In the genomic region with DNA sequence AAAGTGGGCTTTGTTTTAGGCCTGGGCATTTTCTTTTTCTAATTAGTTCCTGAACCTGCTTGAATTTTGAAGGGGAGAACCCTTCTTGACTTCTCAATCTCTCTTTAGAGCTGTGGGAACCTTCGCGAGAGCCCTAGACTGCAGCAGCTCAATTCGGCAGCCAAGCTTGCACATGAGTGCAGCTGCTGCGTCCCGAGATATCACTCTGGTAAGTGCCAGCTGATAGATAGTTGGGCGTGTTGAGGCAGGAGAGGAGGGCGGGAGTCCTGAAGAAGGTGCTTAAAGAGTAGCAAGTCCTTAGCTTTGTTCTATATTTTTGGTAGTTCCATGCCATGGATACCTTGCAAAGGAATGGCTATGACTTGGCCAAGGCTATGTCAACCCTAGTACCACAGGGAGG, we compare ENCODE assay signal across 20 mouse cellular contexts. TPM values are rescaled to one million over a fixed set of nuclear protein-coding genes. Genes with fewer than 3 reads are reported as not detected.
DNase-seq lines count a peak whose midpoint lies in the region; ATAC-seq and TF ChIP-seq lines count a peak whose summit lies in the region.
"Had no signal": no experiment of that assay in that cellular context is flagged by ENCODE, and none has a peak within 500 bp of the region (broad histone marks: within the 10 kb centered on the region; RNA-seq: fewer than 3 reads in every experiment).

No protein-coding gene starts in this region.

- H3K36me3 ChIP-seq in MEL (ENCODE audit: control insufficient read depth in 1 of 2, insufficient read depth in 2 of 2, low read length in 2 of 2) = peaks cover 22 to 66% of the 10 kb centered on the region in 2 experiments
- H3K36me3 ChIP-seq in erythroblast, embryonic 14.5 days (ENCODE audit: control insufficient read depth) = peaks cover 88% of the 10 kb centered on the region
- H3K36me3 ChIP-seq in liver, embryonic 13.5 days = peaks cover 82% of the 10 kb centered on the region
- H3K36me3 ChIP-seq in forebrain, embryonic 15.5 days = peaks cover 68% of the 10 kb centered on the region

- peaks cover 12 to 40% of the 10 kb centered on the region in 2 experiments for H3K4me1 ChIP-seq in MEL (ENCODE audit: control insufficient read depth in 1 of 2, insufficient read depth in 2 of 2, low read length in 2 of 2)
- peaks cover 69% of the 10 kb centered on the region for H3K4me1 ChIP-seq in erythroblast, embryonic 14.5 days (ENCODE audit: control insufficient read depth)
- H3K4me1 ChIP-seq in liver, embryonic 13.5 days (replicated peaks) = peaks cover 56% of the 10 kb centered on the region
- H3K4me1 ChIP-seq in forebrain, embryonic 15.5 days = peaks cover 38% of the 10 kb centered on the region

- no peak for TF ChIP-seq POLR2A in MEL (IDR thresholded peaks at IDR 0.05; ENCODE audit: control insufficient read depth in 1 of 2, insufficient read depth in 1 of 2, low read depth in 1 of 2, low read length in 2 of 2, poor library complexity in 1 of 2)

- no peaks in the 10 kb centered on the region for H3K9me3 ChIP-seq in MEL (replicated peaks; ENCODE audit: insufficient read depth, low read length)
- no peaks in the 10 kb centered on the region for H3K9me3 ChIP-seq in erythroblast, embryonic 14.5 days (ENCODE audit: control insufficient read depth, low read length)
- no peaks in the 10 kb centered on the region for H3K9me3 ChIP-seq in liver, embryonic 13.5 days (replicated peaks)
- H3K9me3 ChIP-seq in forebrain, embryonic 15.5 days = no peaks in the 10 kb centered on the region
- H3K9me3 ChIP-seq: embryonic facial prominence, embryonic 10.5 days; forebrain, embryonic 12.5 days; heart, embryonic 15.5 days; hindbrain, embryonic 10.5 days had no signal

- DNase-seq in MEL (ENCODE audit: low read depth, low spot score) = no peak
- DNase-seq in liver, embryonic 13.5 days = no peak
- no peak for DNase-seq in left cerebral cortex, adult 18-20 months (ENCODE audit: low spot score in 2 of 2)
- no peak for DNase-seq in right cerebral cortex, adult 2 months (ENCODE audit: low spot score in 2 of 2)
- DNase-seq: adrenal gland, postnatal 25 days; cerebellum, adult 2 months; cerebellum, postnatal 10 days; forebrain, postnatal 0 days; gastrocnemius, postnatal 14 days; heart, adult 2 months; heart, postnatal 14 days had no signal

- ATAC-seq in liver, embryonic 13.5 days (ENCODE audit: low read depth) = peak; percentile 60
- ATAC-seq in megakaryocyte progenitor cell, adult 5-6 weeks (replicated peaks; ENCODE audit: poor library complexity) = peak; percentile 18; the same call in 1 of the 2 replicates
- ATAC-seq in forebrain, embryonic 15.5 days (replicated peaks) = no peak
- ATAC-seq: forebrain, postnatal 0 days had no signal

- TF ChIP-seq RAD21 in MEL (IDR thresholded peaks at IDR 0.05; ENCODE audit: low read depth, low read length) = no peak

- peak overlapping the region; percentile 78 for H3K4me2 ChIP-seq in liver, embryonic 13.5 days
- H3K4me2 ChIP-seq in forebrain, embryonic 15.5 days (replicated peaks) = no peak overlapping the region
- H3K4me2 ChIP-seq: forebrain, embryonic 12.5 days; heart, embryonic 11.5 days; heart, embryonic 15.5 days; hindbrain, embryonic 14.5 days had no signal

- H3K79me2 ChIP-seq in MEL (ENCODE audit: control insufficient read depth, insufficient read depth, low read length, poor library complexity) = peaks cover 37% of the 10 kb centered on the region

- WGBS in liver, embryonic 13.5 days (ENCODE audit: insufficient replicate concordance) = 34% methylated on average over 7 of the region's 7 CpGs
- WGBS in forebrain, embryonic 15.5 days = 91% methylated on average over 7 of the region's 7 CpGs

- no peak for TF ChIP-seq CTCF in MEL (IDR thresholded peaks at IDR 0.05 in 2 of 3, conservative IDR thresholded peaks at IDR 0.05 in 1 of 3; ENCODE audit: control insufficient read depth in 1 of 3, insufficient read depth in 1 of 3, low read depth in 2 of 3, low read length in 3 of 3, poor library complexity in 1 of 3, severe bottlenecking in 1 of 3)

- H3K9ac ChIP-seq in MEL (ENCODE audit: control insufficient read depth, low read depth, low read length, poor library complexity, severe bottlenecking) = no peak overlapping the region
- H3K9ac ChIP-seq in liver, embryonic 13.5 days = peak overlapping the region; percentile 30; the same call in 1 of the 2 replicates
- no peak overlapping the region for H3K9ac ChIP-seq in forebrain, embryonic 15.5 days (replicated peaks)
- H3K9ac ChIP-seq: forebrain, embryonic 12.5 days; forebrain, postnatal 0 days; heart, embryonic 15.5 days; hindbrain, embryonic 14.5 days had no signal

- TF ChIP-seq EP300 in MEL (IDR thresholded peaks at IDR 0.05; ENCODE audit: low read depth in 1 of 2, low read length in 2 of 2) = peak in 1 of 2 experiments; percentile 35; a peak in 1 of 4 replicates

- no peaks in the 10 kb centered on the region for H3K27me3 ChIP-seq in MEL (ENCODE audit: control insufficient read depth in 1 of 2, insufficient read depth in 2 of 2, low read length in 2 of 2)
- no peaks in the 10 kb centered on the region for H3K27me3 ChIP-seq in erythroblast, embryonic 14.5 days (ENCODE audit: control insufficient read depth)
- H3K27me3 ChIP-seq in liver, embryonic 13.5 days = no peaks in the 10 kb centered on the region
- no peaks in the 10 kb centered on the region for H3K27me3 ChIP-seq in forebrain, embryonic 15.5 days
- H3K27me3 ChIP-seq: forebrain, embryonic 12.5 days; heart, embryonic 15.5 days had no signal

- H3K27ac ChIP-seq in MEL (ENCODE audit: control insufficient read depth, low read depth, low read length) = no peak overlapping the region
- H3K27ac ChIP-seq in liver, embryonic 13.5 days = peak overlapping the region; percentile 78
- no peak overlapping the region for H3K27ac ChIP-seq in forebrain, embryonic 15.5 days (replicated peaks)
- H3K27ac ChIP-seq: embryonic facial prominence, embryonic 10.5 days; forebrain, embryonic 12.5 days; heart, adult 2 months; heart, embryonic 15.5 days; hindbrain, embryonic 10.5 days; hindbrain, embryonic 14.5 days had no signal

- no peak overlapping the region for H3K4me3 ChIP-seq in MEL (ENCODE audit: control insufficient read depth in 1 of 2, insufficient read depth in 1 of 2, low read depth in 2 of 2, low read length in 2 of 2)
- peak overlapping the region; percentile 2 for H3K4me3 ChIP-seq in erythroblast, embryonic 14.5 days (replicated peaks)
- no peak overlapping the region; the same call in 1 of the 2 replicates for H3K4me3 ChIP-seq in liver, embryonic 13.5 days (replicated peaks)
- H3K4me3 ChIP-seq in forebrain, embryonic 15.5 days = no peak overlapping the region
- H3K4me3 ChIP-seq: forebrain, embryonic 12.5 days; heart, adult 2 months; heart, embryonic 15.5 days; hindbrain, embryonic 10.5 days had no signal

RNA-seq across cellular contexts. Expression of a gene that starts 5.3 kb away (rescaled TPM):
- 150 and 171 TPM in 2 replicates for total RNA-seq in MEL (2012; rRNA removed)
- polyA plus RNA-seq in MEL (2012; ENCODE audit: insufficient read depth in 1 of 2, insufficient read length in 2 of 2, low read depth in 1 of 2, low replicate concordance in 2 of 2, missing spikeins in 1 of 2) = 100 to 1,000 TPM; 116 to 167 TPM
- 2.2 and 3.4 TPM in 2 replicates for polyA plus RNA-seq in erythroblast, embryonic 14.5 days (2012)
- 99.5 and 114 TPM in 2 replicates for polyA plus RNA-seq in liver, embryonic 13.5 days (2015; fragmentation: Nextera tagmentation; extraction: Ambion mirVana)
- 57.9 and 63.7 TPM in 2 replicates for total RNA-seq in megakaryocyte progenitor cell, adult 5-6 weeks (2015)
- total RNA-seq in megakaryocyte progenitor cell, adult 5-6 weeks (2017) = 124 and 138 TPM in 2 replicates
- polyA plus RNA-seq in forebrain, embryonic 15.5 days (2015; fragmentation: Nextera tagmentation; extraction: Ambion mirVana) = 171 and 175 TPM in 2 replicates
- 10 to 100 TPM; 49.6 to 49.8 TPM for total RNA-seq in left cerebral cortex, adult 18-20 months (2021)

RNA-seq across cellular contexts. Expression of a gene that starts 6.7 kb away (rescaled TPM):
- 54.6 and 54.9 TPM in 2 replicates for total RNA-seq in MEL (2012; rRNA removed)
- polyA plus RNA-seq in MEL (2012; ENCODE audit: insufficient read depth in 1 of 2, insufficient read length in 2 of 2, low read depth in 1 of 2, low replicate concordance in 2 of 2, missing spikeins in 1 of 2) = 10 to 100 TPM in 1 of 2 experiments, not detected in 1; 68.2 TPM
- polyA plus RNA-seq in erythroblast, embryonic 14.5 days (2012) = 1.6 TPM in 2 replicates
- polyA plus RNA-seq in liver, embryonic 13.5 days (2015; fragmentation: Nextera tagmentation; extraction: Ambion mirVana) = 18.7 and 20.2 TPM in 2 replicates
- total RNA-seq in megakaryocyte progenitor cell, adult 5-6 weeks (2015) = 6.2 and 8.7 TPM in 2 replicates
- total RNA-seq in megakaryocyte progenitor cell, adult 5-6 weeks (2017) = 19.9 and 23.8 TPM in 2 replicates
- 34.1 and 34.7 TPM in 2 replicates for polyA plus RNA-seq in forebrain, embryonic 15.5 days (2015; fragmentation: Nextera tagmentation; extraction: Ambion mirVana)
- 10 to 100 TPM; 22.5 to 23.7 TPM for total RNA-seq in left cerebral cortex, adult 18-20 months (2021)

RNA-seq across cellular contexts. Expression of a gene that starts 17.6 kb away (rescaled TPM):
- 13.0 and 16.6 TPM in 2 replicates for total RNA-seq in MEL (2012; rRNA removed)
- polyA plus RNA-seq in MEL (2012; ENCODE audit: insufficient read depth in 1 of 2, insufficient read length in 2 of 2, low read depth in 1 of 2, low replicate concordance in 2 of 2, missing spikeins in 1 of 2) = 10 to 100 TPM in 1 of 2 experiments, not detected in 1; 23.4 TPM
- 1.3 and 1.4 TPM in 2 replicates for polyA plus RNA-seq in erythroblast, embryonic 14.5 days (2012)
- 14.4 and 15.2 TPM in 2 replicates for polyA plus RNA-seq in liver, embryonic 13.5 days (2015; fragmentation: Nextera tagmentation; extraction: Ambion mirVana)
- 12.0 and 14.9 TPM in 2 replicates for total RNA-seq in megakaryocyte progenitor cell, adult 5-6 weeks (2015)
- 20.1 and 36.0 TPM in 2 replicates for total RNA-seq in megakaryocyte progenitor cell, adult 5-6 weeks (2017)
- 10.4 and 11.7 TPM in 2 replicates for polyA plus RNA-seq in forebrain, embryonic 15.5 days (2015; fragmentation: Nextera tagmentation; extraction: Ambion mirVana)
- 10 to 100 TPM in 1 of 2 experiments, 1 to 10 TPM in 1; 9.0 to 11.5 TPM for total RNA-seq in left cerebral cortex, adult 18-20 months (2021)

RNA-seq across cellular contexts. Expression of a gene that starts 17.8 kb away (rescaled TPM):
- total RNA-seq in MEL (2012; rRNA removed) = 1.6 and 4.1 TPM in 2 replicates
- polyA plus RNA-seq in MEL (2012; ENCODE audit: insufficient read depth in 1 of 2, insufficient read length in 2 of 2, low read depth in 1 of 2, low replicate concordance in 2 of 2, missing spikeins in 1 of 2) = 1 to 10 TPM in 1 of 2 experiments, not detected in 1; 3.1 TPM
- polyA plus RNA-seq in erythroblast, embryonic 14.5 days (2012) = 0.42 and 0.57 TPM in 2 replicates
- 2.7 and 2.8 TPM in 2 replicates for polyA plus RNA-seq in liver, embryonic 13.5 days (2015; fragmentation: Nextera tagmentation; extraction: Ambion mirVana)
- total RNA-seq in megakaryocyte progenitor cell, adult 5-6 weeks (2015) = 0.59 and 1.5 TPM in 2 replicates
- 0.54 and 0.88 TPM in 2 replicates for total RNA-seq in megakaryocyte progenitor cell, adult 5-6 weeks (2017)
- 0.87 and 1.5 TPM in 2 replicates for polyA plus RNA-seq in forebrain, embryonic 15.5 days (2015; fragmentation: Nextera tagmentation; extraction: Ambion mirVana)
- total RNA-seq in left cerebral cortex, adult 18-20 months (2021) = 1 to 10 TPM; 6.4 to 7.6 TPM

RNA-seq across cellular contexts. Expression of a gene that starts 19.9 kb away (rescaled TPM):
- 1,362 and 1,397 TPM in 2 replicates for total RNA-seq in MEL (2012; rRNA removed)
- 1,000 to 10,000 TPM; 1,691 to 1,817 TPM for polyA plus RNA-seq in MEL (2012; ENCODE audit: insufficient read depth in 1 of 2, insufficient read length in 2 of 2, low read depth in 1 of 2, low replicate concordance in 2 of 2, missing spikeins in 1 of 2)
- polyA plus RNA-seq in erythroblast, embryonic 14.5 days (2012) = 5.4 and 8.2 TPM in 2 replicates
- 298 and 320 TPM in 2 replicates for polyA plus RNA-seq in liver, embryonic 13.5 days (2015; fragmentation: Nextera tagmentation; extraction: Ambion mirVana)
- total RNA-seq in megakaryocyte progenitor cell, adult 5-6 weeks (2015) = 1,162 and 1,182 TPM in 2 replicates
- total RNA-seq in megakaryocyte progenitor cell, adult 5-6 weeks (2017) = 754 and 796 TPM in 2 replicates
- polyA plus RNA-seq in forebrain, embryonic 15.5 days (2015; fragmentation: Nextera tagmentation; extraction: Ambion mirVana) = 336 and 348 TPM in 2 replicates
- 100 to 1,000 TPM; 251 to 256 TPM for total RNA-seq in left cerebral cortex, adult 18-20 months (2021)

Comparison
In these comparisons a context has a peak if more than half of its experiments do, and no peak if none do; other contexts are left out.
1. RNA of a gene that starts 5.3 kb away (polyA plus RNA-seq): 171 to 175 TPM in forebrain, embryonic 15.5 days, 116 to 167 TPM in MEL and 99.5 to 114 TPM in liver, embryonic 13.5 days; 2.2 to 3.4 TPM in erythroblast, embryonic 14.5 days; every median in the first group is over 10 times any median in the second.